Mouse (Mus musculus): ENCODE results near the gene Sin3a. TPM values are rescaled to one million over a fixed set of nuclear protein-coding genes. Genes with fewer than 3 reads are reported as not detected.

Gene Sin3a
- 10.4 and 10.6 TPM in 2 replicates for polyA plus RNA-seq (2015; fragmentation: Nextera tagmentation; extraction: Ambion mirVana)

- Histone ChIP-seq H3K4me2 (replicated peaks; ENCODE audit: low read depth) (peak within 1 kb of the TSS; percentile 91), H3K4me3 (ENCODE audit: low read depth, low read length) (peak within 1 kb of the TSS; percentile 77), H3K9ac (ENCODE audit: low read length) (peak within 1 kb of the TSS; percentile 72), H3K9me3 (ENCODE audit: control insufficient read depth, low read length) (no peaks in the 10 kb centered on the region), H3K4me1 (replicated peaks; ENCODE audit: control insufficient read depth, insufficient read depth) (peaks cover 2% of the 10 kb centered on the region; the same call in 1 of the 2 replicates), H3K27ac (replicated peaks) (peak within 1 kb of the TSS; percentile 99), H3K27me3 (ENCODE audit: control insufficient read depth, insufficient read depth, low read length) (no peaks in the 10 kb centered on the region), H3K36me3 (ENCODE audit: control insufficient read depth, insufficient read depth, low read length) (no peaks in the 10 kb centered on the region)
- TF ChIP-seq CTCF (IDR thresholded peaks at IDR 0.05; ENCODE audit: low read depth) (no peak), EP300 (optimal IDR thresholded peaks at IDR 0.05) (no peak)
- peak; percentile 82 for DNase-seq (ENCODE audit: low spot score)
- no peak for ATAC-seq (ENCODE audit: low FRiP score, low TSS enrichment)
- under 1% methylated on average over 34 of the region's 34 CpGs for WGBS
Measured at GRCm38 (mm10) chr9:57071801-57072351, at the start of gene Sin3a. TSS of gene Sin3a (plus strand) at chr9:57072040.

- Histone ChIP-seq H3K9ac (ENCODE audit: low read length) (no peak overlapping the region), H3K4me2 (replicated peaks; ENCODE audit: low read depth) (no peak overlapping the region), H3K4me3 (ENCODE audit: low read depth, low read length) (no peak overlapping the region), H3K36me3 (ENCODE audit: control insufficient read depth, insufficient read depth, low read length) (peaks cover 8% of the 10 kb centered on the region; the same call in 1 of the 2 replicates), H3K27me3 (ENCODE audit: control insufficient read depth, insufficient read depth, low read length) (no peaks in the 10 kb centered on the region), H3K27ac (replicated peaks) (no peak overlapping the region), H3K4me1 (replicated peaks; ENCODE audit: control insufficient read depth, insufficient read depth) (no peaks in the 10 kb centered on the region), H3K9me3 (ENCODE audit: control insufficient read depth, low read length) (no peaks in the 10 kb centered on the region)
- 61% methylated on average over 1 of the region's 1 CpGs for WGBS
- DNase-seq (ENCODE audit: low spot score), result no peak
- TF ChIP-seq EP300 (optimal IDR thresholded peaks at IDR 0.05) (no peak), CTCF (IDR thresholded peaks at IDR 0.05; ENCODE audit: low read depth) (no peak)
- no peak for ATAC-seq (ENCODE audit: low FRiP score, low TSS enrichment)
Measured at GRCm38 (mm10) chr9:57031756-57032155, 40.1 kb upstream of the Sin3a start.

- Histone ChIP-seq H3K9ac (ENCODE audit: low read length) (no peak overlapping the region), H3K36me3 (ENCODE audit: control insufficient read depth, insufficient read depth, low read length) (peaks cover 4% of the 10 kb centered on the region; the same call in 1 of the 2 replicates), H3K27ac (replicated peaks) (no peak overlapping the region), H3K4me3 (ENCODE audit: low read depth, low read length) (no peak overlapping the region), H3K4me2 (replicated peaks; ENCODE audit: low read depth) (no peak overlapping the region), H3K9me3 (ENCODE audit: control insufficient read depth, low read length) (no peaks in the 10 kb centered on the region), H3K4me1 (replicated peaks; ENCODE audit: control insufficient read depth, insufficient read depth) (no peaks in the 10 kb centered on the region), H3K27me3 (ENCODE audit: control insufficient read depth, insufficient read depth, low read length) (no peaks in the 10 kb centered on the region)
- ATAC-seq (ENCODE audit: low FRiP score, low TSS enrichment), result peak; percentile 47; the same call in 1 of the 2 replicates
- WGBS, result 65% methylated on average over 1 of the region's 1 CpGs
- DNase-seq (ENCODE audit: low spot score), result peak; percentile 30
- TF ChIP-seq CTCF (IDR thresholded peaks at IDR 0.05; ENCODE audit: low read depth), result peak; percentile 79
- TF ChIP-seq EP300 (optimal IDR thresholded peaks at IDR 0.05), result no peak
Measured at GRCm38 (mm10) chr9:57056237-57056636, 15.6 kb upstream of the Sin3a start.

DNA sequence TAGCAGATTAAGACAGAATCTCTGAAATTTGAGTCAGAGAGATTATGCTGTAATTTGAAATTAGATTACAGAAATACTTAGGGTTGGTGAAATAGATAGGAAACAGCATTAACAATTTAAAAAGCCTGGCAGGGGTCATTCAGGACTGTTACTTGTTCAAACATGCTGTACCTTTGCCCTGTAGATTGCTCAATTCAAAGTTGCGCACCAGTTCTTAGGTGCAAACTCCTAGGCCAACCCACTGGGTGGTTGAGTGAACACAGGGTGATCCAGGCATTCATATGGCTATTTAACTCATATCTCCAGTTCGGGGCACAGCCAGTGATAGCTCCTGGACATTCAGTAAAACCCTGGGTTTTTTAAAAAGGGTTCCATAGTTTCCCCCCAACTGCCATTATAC, 7.7 kb upstream of the Sin3a start:
- H3K4me3 ChIP-seq (ENCODE audit: low read depth, low read length), result no peak overlapping the region
- peaks cover 4% of the 10 kb centered on the region; the same call in 1 of the 2 replicates for H3K36me3 ChIP-seq (ENCODE audit: control insufficient read depth, insufficient read depth, low read length)
- no peak for DNase-seq (ENCODE audit: low spot score)
- WGBS, result 84% methylated on average over 2 of the region's 2 CpGs
- H3K27ac ChIP-seq (replicated peaks), result no peak overlapping the region
- no peak for TF ChIP-seq EP300 (optimal IDR thresholded peaks at IDR 0.05)
- no peak for TF ChIP-seq CTCF (IDR thresholded peaks at IDR 0.05; ENCODE audit: low read depth)
- no peak for ATAC-seq (ENCODE audit: low FRiP score, low TSS enrichment)
- no peaks in the 10 kb centered on the region for H3K9me3 ChIP-seq (ENCODE audit: control insufficient read depth, low read length)
- H3K27me3 ChIP-seq (ENCODE audit: control insufficient read depth, insufficient read depth, low read length), result no peaks in the 10 kb centered on the region
- no peaks in the 10 kb centered on the region for H3K4me1 ChIP-seq (replicated peaks; ENCODE audit: control insufficient read depth, insufficient read depth)
- no peak overlapping the region for H3K9ac ChIP-seq (ENCODE audit: low read length)
- no peak overlapping the region for H3K4me2 ChIP-seq (replicated peaks; ENCODE audit: low read depth)

DNA sequence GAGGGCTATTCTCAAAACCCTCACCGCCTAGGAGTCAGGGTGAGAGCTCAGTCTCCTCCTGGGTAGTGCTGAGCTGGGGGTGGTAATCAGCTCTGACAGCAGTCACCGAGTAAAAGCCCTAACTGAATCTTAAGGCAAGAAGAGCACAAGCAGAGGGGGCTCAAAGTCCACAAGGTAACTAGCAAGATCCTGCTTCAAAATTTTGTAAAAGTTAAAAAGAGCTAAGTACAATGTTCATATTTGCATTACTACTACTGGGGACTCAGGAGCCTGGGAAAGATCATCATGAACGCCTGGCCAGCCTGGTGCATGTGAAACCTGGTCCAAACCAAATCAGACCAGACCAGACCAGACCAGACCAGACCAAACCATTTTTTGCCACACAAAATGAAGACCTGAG, 3.6 kb upstream of the Sin3a start:
- TF ChIP-seq EP300 (optimal IDR thresholded peaks at IDR 0.05) (no peak), CTCF (IDR thresholded peaks at IDR 0.05; ENCODE audit: low read depth) (no peak)
- Histone ChIP-seq H3K4me3 (ENCODE audit: low read depth, low read length) (no peak overlapping the region), H3K36me3 (ENCODE audit: control insufficient read depth, insufficient read depth, low read length) (no peaks in the 10 kb centered on the region), H3K4me2 (replicated peaks; ENCODE audit: low read depth) (no peak overlapping the region), H3K9ac (ENCODE audit: low read length) (no peak overlapping the region), H3K4me1 (replicated peaks; ENCODE audit: control insufficient read depth, insufficient read depth) (no peaks in the 10 kb centered on the region), H3K9me3 (ENCODE audit: control insufficient read depth, low read length) (no peaks in the 10 kb centered on the region), H3K27me3 (ENCODE audit: control insufficient read depth, insufficient read depth, low read length) (no peaks in the 10 kb centered on the region), H3K27ac (replicated peaks) (no peak overlapping the region)
- ATAC-seq (ENCODE audit: low FRiP score, low TSS enrichment) (no peak), DNase-seq (ENCODE audit: low spot score) (no peak)
- 57% methylated on average over 3 of the region's 3 CpGs for WGBS

- Histone ChIP-seq H3K4me3 (ENCODE audit: low read depth, low read length) (no peak overlapping the region), H3K9ac (ENCODE audit: low read length) (no peak overlapping the region), H3K4me1 (replicated peaks; ENCODE audit: control insufficient read depth, insufficient read depth) (peaks cover 2% of the 10 kb centered on the region; the same call in 1 of the 2 replicates), H3K4me2 (replicated peaks; ENCODE audit: low read depth) (no peak overlapping the region), H3K36me3 (ENCODE audit: control insufficient read depth, insufficient read depth, low read length) (no peaks in the 10 kb centered on the region), H3K9me3 (ENCODE audit: control insufficient read depth, low read length) (no peaks in the 10 kb centered on the region), H3K27me3 (ENCODE audit: control insufficient read depth, insufficient read depth, low read length) (no peaks in the 10 kb centered on the region), H3K27ac (replicated peaks) (no peak overlapping the region)
- ATAC-seq (ENCODE audit: low FRiP score, low TSS enrichment) (no peak), DNase-seq (ENCODE audit: low spot score) (no peak)
- TF ChIP-seq CTCF (IDR thresholded peaks at IDR 0.05; ENCODE audit: low read depth) (no peak), EP300 (optimal IDR thresholded peaks at IDR 0.05) (no peak)
- WGBS, result 33% methylated on average over 1 of the region's 1 CpGs
Measured at GRCm38 (mm10) chr9:57070262-57070661, 1.6 kb upstream of the Sin3a start.

All from stomach, postnatal 0 days (tissue).